In the genomic region with DNA sequence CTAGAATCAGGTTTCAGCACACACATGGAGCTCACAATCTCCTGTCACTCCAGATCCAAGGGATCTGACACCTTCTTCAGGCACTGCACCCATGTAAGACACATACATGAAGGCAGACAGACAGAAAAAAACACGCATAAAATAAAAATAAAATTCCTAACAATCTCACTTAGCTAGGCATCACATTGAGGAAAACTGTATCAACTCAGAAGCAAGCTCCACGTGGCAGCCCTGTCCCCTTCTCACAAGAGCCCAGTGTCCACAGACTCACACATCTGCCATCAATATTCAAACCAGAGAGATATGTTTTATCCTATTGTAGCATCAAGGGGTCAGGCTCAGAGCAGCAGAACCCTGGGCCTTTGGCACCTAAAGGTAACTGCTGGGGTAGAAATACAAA, we compare ENCODE assay signal across 1 mouse cellular context.
TF ChIP-seq lines count a peak whose summit lies in the region.

No protein-coding gene starts in this region.

TF ChIP-seq in MEL, 35 proteins besides CTCF, POLR2A, EP300 and RAD21:
- no peak for TF ChIP-seq CHD1 (IDR thresholded peaks at IDR 0.05; ENCODE audit: low read depth, low read length)
- TF ChIP-seq USF1 (IDR thresholded peaks at IDR 0.05; ENCODE audit: low read depth, low read length): no peak
- no peak for TF ChIP-seq GABPA (IDR thresholded peaks at IDR 0.05; ENCODE audit: low read depth, low read length)
- TF ChIP-seq MXI1 (IDR thresholded peaks at IDR 0.05; ENCODE audit: low read depth, low read length): no peak
- TF ChIP-seq NELFE (IDR thresholded peaks at IDR 0.05; ENCODE audit: low read depth, low read length): no peak
- TF ChIP-seq NRF1 (IDR thresholded peaks at IDR 0.05; ENCODE audit: insufficient read depth, low read depth, low read length, poor library complexity, severe bottlenecking): no peak
- no peak for TF ChIP-seq HCFC1 (IDR thresholded peaks at IDR 0.05; ENCODE audit: low read depth, low read length)
- TF ChIP-seq GATA1 (IDR thresholded peaks at IDR 0.05; ENCODE audit: low read depth, low read length): no peak
- TF ChIP-seq MEF2A (IDR thresholded peaks at IDR 0.05; ENCODE audit: extremely low read depth, insufficient replicate concordance, low read depth, low read length, poor library complexity, severe bottlenecking): no peak
- TF ChIP-seq BHLHE40 (IDR thresholded peaks at IDR 0.05; ENCODE audit: borderline replicate concordance, low read depth, low read length): no peak
- TF ChIP-seq POLR2AphosphoS5 (IDR thresholded peaks at IDR 0.05; ENCODE audit: borderline replicate concordance, low read depth, low read length): no peak
- TF ChIP-seq MYB (IDR thresholded peaks at IDR 0.05; ENCODE audit: low read depth, low read length): no peak
